Mouse (Mus musculus): ENCODE results near the gene Ndufs6.

GRCm38 (mm10) chr13:73323406-73323805 is 4.9 kb downstream of the Ndufs6 start:
- TF ChIP-seq CTCF (conservative IDR thresholded peaks at IDR 0.05; ENCODE audit: low read length), result no peak
- no peak for TF ChIP-seq POU5F1 (IDR thresholded peaks at IDR 0.05; ENCODE audit: borderline replicate concordance, low read length)

Data from E14TG2a.4 (cell line).